Comparison of ENCODE assay signal across 15 mouse cellular contexts in the genomic region with DNA sequence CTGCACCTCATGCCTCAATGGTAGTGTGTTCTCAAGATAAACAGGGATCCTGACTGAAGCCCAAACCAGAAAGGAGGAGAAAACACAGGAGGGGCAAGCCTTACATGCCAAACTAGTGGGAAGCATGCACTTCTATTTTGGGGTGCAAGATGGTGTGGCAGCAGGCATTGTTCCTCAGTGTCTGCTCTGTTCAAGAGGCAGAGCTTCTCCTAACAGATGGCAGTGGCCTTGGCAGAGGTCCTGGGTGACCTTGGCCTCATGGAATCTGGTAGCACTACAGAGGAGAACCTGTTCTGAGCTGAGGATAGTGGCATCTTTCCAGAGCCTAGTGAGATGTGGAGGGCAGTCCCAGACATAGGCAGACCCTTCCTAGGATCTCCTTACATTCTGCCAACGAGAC.
DNase-seq lines count a peak whose midpoint lies in the region; ATAC-seq lines count a peak whose summit lies in the region.
"Had no signal": no experiment of that assay in that cellular context is flagged by ENCODE, and none has a peak within 500 bp of the region (broad histone marks: within the 10 kb centered on the region; RNA-seq: fewer than 3 reads in every experiment).

No protein-coding gene starts in this region.

- no peak for ATAC-seq in heart, embryonic 12.5 days (ENCODE audit: insufficient number of reproducible peaks, low FRiP score)

- peak; percentile 15 for DNase-seq in adrenal gland, adult 2 months
- no peak for DNase-seq in adrenal gland, adult 8-10 months
- DNase-seq in heart, postnatal 4 days, result peak; percentile 17
- peak; percentile 99 for DNase-seq in cerebellum, adult 9-10 months
- peak; percentile 62 for DNase-seq in layer of hippocampus, adult 9-10 months (ENCODE audit: low spot score)
- no peak for DNase-seq in urinary bladder, postnatal 14 days (ENCODE audit: low spot score)
- no peak for DNase-seq in urinary bladder, postnatal 25 days (ENCODE audit: low spot score)

- H3K9me3 ChIP-seq in heart, embryonic 12.5 days (replicated peaks), result no peaks in the 10 kb centered on the region
- H3K9me3 ChIP-seq: embryonic facial prominence, embryonic 13.5 days; hindbrain, embryonic 10.5 days; limb, embryonic 12.5 days; midbrain, embryonic 10.5 days had no signal

- no peak overlapping the region for H3K27ac ChIP-seq in heart, embryonic 12.5 days (ENCODE audit: poor library complexity, severe bottlenecking)
- H3K27ac ChIP-seq: embryonic facial prominence, embryonic 13.5 days; hindbrain, embryonic 10.5 days; left cerebral cortex, adult 2 months; limb, embryonic 12.5 days; midbrain, embryonic 10.5 days had no signal

- H3K4me1 ChIP-seq in heart, embryonic 12.5 days (replicated peaks), result peaks cover 35% of the 10 kb centered on the region
- H3K4me1 ChIP-seq: limb, embryonic 12.5 days; midbrain, embryonic 10.5 days had no signal

- H3K36me3 ChIP-seq in heart, embryonic 12.5 days, result no peaks in the 10 kb centered on the region
- H3K36me3 ChIP-seq: embryonic facial prominence, embryonic 13.5 days; hindbrain, embryonic 10.5 days; limb, embryonic 12.5 days; midbrain, embryonic 10.5 days had no signal

- H3K4me3 ChIP-seq in heart, embryonic 12.5 days, result no peak overlapping the region
- H3K4me3 ChIP-seq: embryonic facial prominence, embryonic 13.5 days; hindbrain, embryonic 10.5 days; left cerebral cortex, adult 2 months; limb, embryonic 12.5 days; midbrain, embryonic 10.5 days; myocyte had no signal

- no peaks in the 10 kb centered on the region for H3K27me3 ChIP-seq in heart, embryonic 12.5 days (replicated peaks)
- H3K27me3 ChIP-seq: CH12.LX; embryonic facial prominence, embryonic 13.5 days; limb, embryonic 12.5 days had no signal

- H3K9ac ChIP-seq in heart, embryonic 12.5 days, result no peak overlapping the region
- H3K9ac ChIP-seq: embryonic facial prominence, embryonic 13.5 days; limb, embryonic 12.5 days had no signal

- no peak overlapping the region for H3K4me2 ChIP-seq in heart, embryonic 12.5 days
- H3K4me2 ChIP-seq: embryonic facial prominence, embryonic 13.5 days; limb, embryonic 12.5 days had no signal

- 92% methylated on average over 1 of the region's 1 CpGs for WGBS in heart, embryonic 12.5 days

Comparison
In these comparisons a context has a peak if more than half of its experiments do, and no peak if none do; other contexts are left out.
1. DNase-seq: peak in adrenal gland, adult 2 months (single experiment), heart, postnatal 4 days (single experiment), cerebellum, adult 9-10 months (single experiment) and layer of hippocampus, adult 9-10 months (single experiment); none in adrenal gland, adult 8-10 months (single experiment), urinary bladder, postnatal 14 days (single experiment) and urinary bladder, postnatal 25 days (single experiment).